Mouse (Mus musculus) liver, embryonic 14.5 days (tissue): Measurements from ENCODE around the gene Mip.

Experiments
- CTCF ChIP-seq: IDR thresholded peaks from 2 replicates; pipeline ENCODE4 v1.5.1; 2016; ENCODE audit warnings: antibody characterized with exemption, low read depth, control low read depth
- EP300 ChIP-seq: IDR thresholded peaks from 2 replicates; pipeline ENCODE4 v1.6.1; 2016; ENCODE audit warnings: antibody characterized with exemption, low read depth

- no peak for TF ChIP-seq CTCF
- no peak for TF ChIP-seq EP300
Measured at GRCm38 (mm10) chr10:128263393-128264310, 38.0 kb downstream of the Mip start.
